Mouse (Mus musculus): ENCODE results near the gene Wnk1.

- no peak for TF ChIP-seq CTCF (IDR thresholded peaks at IDR 0.05; ENCODE audit: control insufficient read depth, insufficient read depth, low read length)
- TF ChIP-seq POLR2A (IDR thresholded peaks at IDR 0.05; ENCODE audit: borderline replicate concordance, control insufficient read depth, low read depth, low read length): no peak
Observed at GRCm38 (mm10) chr6:120083442-120083841, 45.0 kb upstream of the Wnk1 start.
